Mouse (Mus musculus): ENCODE results near the gene Mylk4.

The Mylk4 gene

GRCm38 (mm10) chr13:32795166-32795565 lies 11.4 kb upstream of the Mylk4 start:
- DNase-seq = peak; percentile 63 to 80

- peak; percentile 78 to 94 for DNase-seq
Observed at GRCm38 (mm10) chr13:32794619-32795018, 10.9 kb upstream of the Mylk4 start.

- DNase-seq = no peak
Observed at GRCm38 (mm10) chr13:32789781-32790180, 6.0 kb upstream of the Mylk4 start.

DNA sequence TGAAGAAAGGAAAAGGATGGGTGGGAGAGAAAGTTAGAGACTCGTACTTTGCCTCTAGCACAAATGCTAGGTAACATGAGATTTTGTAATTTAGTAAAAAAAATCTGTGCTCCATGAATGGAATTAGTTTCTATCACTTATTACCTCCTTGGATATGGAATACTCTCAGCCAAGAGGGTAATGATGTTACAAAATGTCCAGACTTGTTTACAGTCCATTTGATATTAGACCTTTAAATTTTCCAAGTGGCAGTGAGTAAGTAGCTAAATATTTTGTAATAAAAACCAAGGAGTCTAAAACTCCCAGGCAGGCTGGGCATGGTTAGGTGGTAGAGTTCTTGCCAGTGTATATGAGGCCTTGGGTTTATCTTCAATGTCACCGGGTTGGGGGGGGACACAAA lies 3.8 kb upstream of the Mylk4 start:
- no peak for DNase-seq

- peak in 1 of 2 experiments; percentile 16 for DNase-seq
Observed at GRCm38 (mm10) chr13:32783055-32783454, 699 bp downstream of the Mylk4 start.

DNA sequence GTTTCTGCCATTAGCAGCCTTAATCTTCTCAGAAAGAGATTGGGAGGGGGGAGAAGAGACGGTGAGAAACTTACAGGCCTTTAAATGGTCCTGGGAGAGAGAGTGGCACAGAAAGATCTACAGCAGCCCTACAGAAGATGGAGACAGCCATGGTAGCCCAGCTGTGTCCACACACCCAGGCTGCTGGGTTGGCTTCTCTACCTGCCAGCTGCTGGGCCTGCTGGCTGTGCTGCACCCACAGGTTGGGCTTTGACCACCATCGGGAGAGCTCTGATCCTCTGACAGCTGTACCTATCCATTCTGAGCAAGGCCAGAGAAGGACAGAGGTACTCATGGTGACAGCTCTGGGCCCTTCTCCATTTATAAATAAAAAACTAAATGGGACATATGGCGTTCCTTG lies 4.9 kb downstream of the Mylk4 start:
- DNase-seq = no peak

DNA sequence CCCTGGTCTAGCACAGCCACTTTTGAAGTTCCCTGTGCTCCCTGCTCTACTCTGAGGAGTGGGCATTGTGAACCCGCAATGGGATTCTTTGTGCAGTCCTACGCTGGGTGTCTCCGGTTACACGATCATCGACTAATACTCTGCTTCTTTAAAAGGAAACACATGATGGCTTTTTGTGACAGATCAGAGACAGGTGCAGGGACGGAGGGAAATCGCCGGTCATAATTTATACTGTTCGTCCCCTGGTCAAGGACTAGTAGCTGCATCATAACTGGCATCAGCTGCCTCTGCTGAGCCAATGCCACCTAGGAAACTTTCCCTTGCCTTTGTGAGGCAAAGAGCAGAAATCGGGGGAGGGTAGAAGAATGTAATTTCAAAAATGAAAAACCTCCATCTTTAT lies 7.4 kb downstream of the Mylk4 start:
- DNase-seq = no peak

DNA sequence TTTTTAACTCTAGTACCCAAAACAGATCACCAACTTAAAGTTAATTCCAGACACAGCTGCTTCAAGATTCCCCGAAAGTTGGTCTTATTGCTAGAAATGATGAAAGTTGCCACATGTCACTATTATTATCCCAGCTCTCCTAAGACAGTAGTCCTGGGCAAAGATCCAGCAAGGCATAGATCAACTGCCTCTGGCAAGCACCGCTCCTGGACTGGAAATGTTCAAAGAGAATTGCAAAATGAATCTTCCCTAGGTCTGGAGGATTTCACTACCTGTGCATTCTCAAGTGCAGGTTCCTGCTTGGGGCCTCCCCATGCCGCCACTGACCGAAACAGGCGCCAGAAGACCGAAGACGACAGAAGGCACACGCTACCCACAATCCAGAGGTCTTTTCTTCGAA lies 7.9 kb downstream of the Mylk4 start:
- peak in 1 of 2 experiments; percentile 36 for DNase-seq

DNA sequence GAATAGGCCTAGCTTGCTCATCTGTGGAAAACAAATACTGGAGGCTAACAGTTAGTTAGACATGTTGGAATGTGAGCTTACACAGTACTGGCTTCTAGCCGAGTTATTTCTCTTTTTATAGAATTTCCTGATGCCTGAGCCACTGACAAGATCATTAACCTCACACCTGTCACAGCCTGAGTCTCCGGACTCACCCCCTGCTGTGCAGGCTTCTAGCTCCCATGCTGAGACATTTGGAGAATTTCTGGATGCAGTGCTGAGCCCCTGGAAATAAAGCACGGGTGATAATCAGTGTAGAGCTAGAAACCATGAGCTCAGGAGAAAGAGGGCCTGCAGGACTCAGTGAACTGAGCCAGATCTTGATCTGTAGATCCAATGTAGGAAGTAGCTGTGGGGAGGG lies 13.8 kb downstream of the Mylk4 start:
- DNase-seq = no peak

- DNase-seq = peak; percentile 48 to 63
Observed at GRCm38 (mm10) chr13:32768104-32768503, 15.7 kb downstream of the Mylk4 start.

GRCm38 (mm10) chr13:32764448-32764847 lies 19.3 kb downstream of the Mylk4 start:
- no peak for DNase-seq

DNA sequence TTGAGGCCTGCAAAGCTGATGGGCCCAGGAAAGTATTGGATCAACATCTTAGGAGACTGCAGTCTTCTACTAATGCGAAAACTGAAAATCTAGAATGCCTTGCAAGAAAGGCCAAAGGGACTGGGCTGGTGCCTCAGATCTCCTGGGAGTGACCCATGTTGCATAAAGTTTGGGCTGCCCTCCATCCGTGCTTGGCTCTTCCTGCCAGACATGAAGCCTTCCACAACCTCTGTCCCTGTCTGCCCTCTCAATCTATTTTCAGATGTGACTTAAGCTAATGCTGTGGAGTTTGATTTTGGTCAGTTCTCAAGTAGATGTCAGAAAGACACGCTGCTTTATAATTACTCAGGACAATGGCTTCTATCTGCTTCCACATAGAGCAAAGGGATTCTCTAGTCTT lies 20.6 kb downstream of the Mylk4 start:
- DNase-seq = no peak

DNA sequence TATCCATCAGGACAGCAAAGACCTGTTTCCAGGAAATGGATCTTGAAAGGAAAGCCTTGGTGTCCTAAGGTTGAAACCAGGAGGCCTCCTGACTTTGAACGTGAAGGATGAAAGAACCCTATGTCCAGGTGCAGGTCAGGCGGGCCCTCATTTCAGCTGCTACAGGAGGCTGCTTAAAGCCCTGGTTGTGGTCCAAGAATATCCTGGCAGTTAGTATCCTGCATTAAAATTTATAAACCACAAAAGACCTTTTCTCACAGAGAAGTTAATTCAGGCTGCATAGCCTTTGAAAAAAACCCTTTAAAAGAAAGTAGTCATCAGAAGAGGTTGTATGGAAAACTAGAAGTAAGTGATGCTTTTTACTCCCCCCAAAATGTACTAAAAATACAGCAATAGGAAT lies 23.0 kb downstream of the Mylk4 start:
- no peak for DNase-seq

DNA sequence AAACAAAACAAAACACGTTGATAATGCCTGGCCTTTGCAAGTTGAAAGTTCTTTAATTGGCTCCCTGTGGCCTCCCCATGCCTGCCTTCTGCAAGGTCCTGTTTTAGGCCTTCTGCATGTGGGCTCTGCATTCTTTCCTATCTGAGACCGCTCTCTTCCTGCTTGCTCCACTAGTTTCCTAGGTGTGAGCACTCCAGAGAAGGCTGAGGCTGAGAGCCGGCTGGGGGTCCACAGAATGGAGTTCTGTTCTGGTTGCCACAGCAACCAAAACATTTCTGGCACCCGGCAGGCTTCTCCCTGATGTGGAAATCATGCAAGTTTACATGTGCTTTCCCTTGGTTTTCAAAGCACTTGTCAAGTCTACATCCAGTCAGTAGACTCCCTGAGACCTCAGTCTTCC lies 24.7 kb downstream of the Mylk4 start:
- DNase-seq = no peak

- DNase-seq = no peak
Observed at GRCm38 (mm10) chr13:32752066-32752657, 31.6 kb downstream of the Mylk4 start.

- no peak for DNase-seq
Observed at GRCm38 (mm10) chr13:32750507-32750906, 33.2 kb downstream of the Mylk4 start.

DNA sequence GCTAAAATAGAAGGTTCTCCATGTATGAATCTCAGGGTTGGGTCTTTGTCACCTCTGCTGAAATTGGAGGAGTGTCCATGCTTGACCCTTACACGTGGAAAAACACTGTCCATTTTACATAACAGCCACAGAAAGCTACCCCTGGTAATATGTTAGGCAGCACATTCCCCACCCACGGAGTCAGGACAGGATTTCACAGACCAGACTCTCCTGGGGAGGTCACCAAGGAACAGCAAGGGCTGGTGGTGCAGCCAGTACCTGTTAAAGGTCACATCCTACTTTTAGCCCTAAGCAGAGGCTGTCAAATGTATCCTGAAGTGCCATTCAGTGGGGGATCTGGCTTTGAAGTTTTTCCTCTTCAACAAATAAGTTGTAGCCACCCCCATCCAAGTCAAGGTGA lies 35.3 kb downstream of the Mylk4 start:
- DNase-seq = no peak

DNA sequence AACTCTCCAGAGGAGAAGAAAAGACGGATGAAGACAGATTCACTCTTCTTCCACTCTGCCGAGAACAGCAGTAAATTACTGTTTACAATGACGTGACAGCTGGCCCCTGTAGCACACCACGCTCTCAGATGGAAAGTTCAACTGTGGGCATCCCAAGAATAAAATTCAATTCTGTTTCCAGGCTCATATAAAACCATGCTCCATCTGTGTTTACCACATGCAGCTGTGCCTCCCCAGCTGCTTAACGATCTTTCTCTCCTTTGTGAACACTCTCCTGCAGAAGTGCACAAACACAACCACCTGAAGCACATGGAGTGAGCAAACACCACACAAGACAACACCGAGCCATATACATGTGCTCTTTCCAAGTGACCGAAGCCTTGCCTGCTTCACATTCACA lies 42.6 kb downstream of the Mylk4 start:
- no peak for DNase-seq

- no peak for DNase-seq
Observed at GRCm38 (mm10) chr13:32731283-32731682, 52.5 kb downstream of the Mylk4 start.

- DNase-seq = no peak
Observed at GRCm38 (mm10) chr13:32724606-32725005, 59.1 kb downstream of the Mylk4 start.

DNA sequence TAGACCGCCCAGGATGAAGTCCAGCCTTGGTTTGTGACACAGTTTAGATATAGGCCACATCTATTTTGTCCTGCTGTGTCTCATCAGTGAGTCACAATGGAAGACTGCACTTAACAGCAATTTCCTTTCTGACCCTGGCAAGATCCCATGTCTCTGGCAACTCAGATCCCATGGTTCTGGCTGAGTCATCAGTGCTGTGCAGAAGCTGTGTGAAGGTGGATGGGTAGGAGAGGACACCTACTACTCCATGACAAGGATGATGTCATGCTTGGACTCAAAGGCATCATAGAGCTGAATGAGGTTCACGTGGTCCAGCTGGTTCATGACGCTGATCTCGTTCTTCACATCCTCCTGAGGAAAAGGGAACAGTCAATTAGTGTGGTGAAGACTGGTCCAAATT lies 62.0 kb downstream of the Mylk4 start:
- no peak for DNase-seq

- DNase-seq = no peak
Observed at GRCm38 (mm10) chr13:32719284-32719683, 64.5 kb downstream of the Mylk4 start.

DNA sequence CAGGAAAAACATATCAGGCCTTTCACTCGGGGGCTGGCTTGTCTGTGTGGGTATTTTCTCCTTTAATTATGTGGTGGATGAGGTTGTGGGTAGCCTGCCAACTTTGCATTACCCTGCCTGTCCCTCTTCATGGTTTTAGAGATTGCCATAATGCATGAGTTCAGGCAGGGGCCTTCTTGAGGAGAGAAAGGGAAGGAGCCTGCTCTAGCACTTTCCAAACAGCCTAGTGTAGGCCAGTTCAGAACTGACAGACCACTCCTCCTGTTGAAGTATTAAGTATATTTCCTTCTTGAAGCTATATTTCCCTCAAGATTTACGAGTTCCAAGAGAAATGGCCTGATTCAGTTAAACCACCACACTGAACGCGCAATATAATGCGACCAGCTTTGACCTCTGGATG lies 66.0 kb downstream of the Mylk4 start:
- no peak for DNase-seq

GRCm38 (mm10) chr13:32712568-32712967 lies 71.2 kb downstream of the Mylk4 start:
- DNase-seq = no peak

DNA sequence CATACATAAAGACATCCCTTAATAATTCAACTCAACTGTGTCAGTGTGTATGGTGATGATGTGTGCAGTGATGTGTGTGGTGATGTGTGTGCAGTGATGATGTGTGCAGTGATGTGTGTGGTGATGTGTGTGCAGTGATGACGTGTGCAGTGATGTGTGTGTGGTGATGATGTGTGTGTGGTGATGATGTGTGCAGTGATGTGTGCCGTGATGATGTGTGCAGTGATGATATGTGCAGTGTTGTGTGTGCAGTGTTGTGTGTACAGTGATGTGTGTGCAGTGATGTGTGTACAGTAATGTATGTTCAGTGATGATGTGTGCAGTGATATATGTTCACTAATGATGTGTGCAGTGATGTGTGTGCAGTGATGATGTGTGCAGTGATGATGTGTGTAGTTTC lies 75.9 kb downstream of the Mylk4 start:
- no peak for DNase-seq

Data from kidney, postnatal 25 days (tissue).